Mouse (Mus musculus) heart, embryonic 12.5 days (tissue): ENCODE results near the gene Bcl11a. TPM values are rescaled to one million over a fixed set of nuclear protein-coding genes. Genes with fewer than 3 reads are reported as not detected.
A peak's percentile ranks its signal among the peaks of the same experiment; 100 is the strongest.

Source experiments
- ATAC-seq: fragments of 200-750 bp; cut with Nextera tagmentation; 2 replicates; pipeline ENCODE4 v1.8.0; 2017; ENCODE audit warnings: moderate TSS enrichment, moderate library complexity; ENCODE audit not compliant: insufficient number of reproducible peaks, low FRiP score
- H3K27ac ChIP-seq: fragments of 300-500 bp; sonication (generic); 2 replicates; pipeline ENCODE4 v1.5.1; 2016; ENCODE audit warnings: mild to moderate bottlenecking, moderate library complexity; ENCODE audit not compliant: poor library complexity, severe bottlenecking
- H3K27me3 ChIP-seq: fragments of 300-500 bp; sonication (generic); replicated peaks from 2 replicates; pipeline ENCODE4 v1.6.1; 2016; ENCODE audit warnings: mild to moderate bottlenecking, moderate library complexity
- H3K36me3 ChIP-seq: fragments of 300-500 bp; sonication (generic); 2 replicates; pipeline ENCODE4 v1.6.1; 2016; ENCODE audit warnings: mild to moderate bottlenecking, moderate library complexity
- H3K4me1 ChIP-seq: fragments of 300-500 bp; sonication (generic); replicated peaks from 2 replicates; pipeline ENCODE4 v1.6.1; 2016; ENCODE audit warnings: mild to moderate bottlenecking
- H3K4me2 ChIP-seq: fragments of 300-500 bp; sonication (generic); 2 replicates; pipeline ENCODE4 v1.6.1; 2016; ENCODE audit warnings: mild to moderate bottlenecking, moderate library complexity
- H3K4me3 ChIP-seq: fragments of 300-500 bp; sonication (generic); 2 replicates; pipeline ENCODE4 v1.5.1; 2016; ENCODE audit warnings: mild to moderate bottlenecking
- H3K9ac ChIP-seq: fragments of 300-500 bp; sonication (generic); 2 replicates; pipeline ENCODE4 v1.6.1; 2016; ENCODE audit warnings: mild to moderate bottlenecking, moderate library complexity
- H3K9me3 ChIP-seq: fragments of 300-500 bp; sonication (generic); replicated peaks from 2 replicates; pipeline ENCODE4 v1.6.1; 2016; ENCODE audit warnings: mild to moderate bottlenecking, moderate library complexity
- WGBS: fragments of 180-500 bp; shearing (Covaris S2); methylation state at CpG from one replicate; pipeline ENCODE4 v1.1.7; 2016; 5-methylcytosine and 5-hydroxymethylcytosine counted together
- polyA plus RNA-seq: library from polyadenylated mRNA; unstranded; fragments of >200 nt; fragmentation: Nextera tagmentation; extraction: Ambion mirVana; gene quantifications from 2 replicates; pipeline ENCODE4 v1.2.1, GENCODE M21; 2016

The Bcl11a gene
- polyA plus RNA-seq, 1 experiment from 2014 or later = 19.3 TPM

- Histone ChIP-seq H3K27ac (no peak overlapping the region), H3K9ac (no peak overlapping the region), H3K4me1 (no peaks in the 10 kb centered on the region), H3K4me2 (no peak overlapping the region), H3K4me3 (no peak overlapping the region), H3K27me3 (no peaks in the 10 kb centered on the region), H3K9me3 (no peaks in the 10 kb centered on the region), H3K36me3 (no peaks in the 10 kb centered on the region)
- ATAC-seq = no peak
- 82% methylated on average over 3 of the region's 3 CpGs for WGBS
Measured at GRCm38 (mm10) chr11:24190411-24190810, 112.6 kb downstream of the Bcl11a start.

- no peak for ATAC-seq
- Histone ChIP-seq H3K4me1 (peaks cover 8% of the 10 kb centered on the region), H3K4me2 (no peak overlapping the region), H3K27me3 (no peaks in the 10 kb centered on the region), H3K9me3 (no peaks in the 10 kb centered on the region), H3K27ac (no peak overlapping the region), H3K9ac (no peak overlapping the region), H3K36me3 (no peaks in the 10 kb centered on the region), H3K4me3 (no peak overlapping the region)
- 57% methylated on average over 4 of the region's 4 CpGs for WGBS
Measured at GRCm38 (mm10) chr11:24196460-24197190, 118.8 kb downstream of the Bcl11a start.

- 71% methylated on average over 1 of the region's 1 CpGs for WGBS
- H3K4me1 ChIP-seq = peaks cover 14% of the 10 kb centered on the region
- ATAC-seq = no peak
- H3K9me3 ChIP-seq = no peaks in the 10 kb centered on the region
- no peak overlapping the region for H3K27ac ChIP-seq
- no peaks in the 10 kb centered on the region for H3K36me3 ChIP-seq
- H3K27me3 ChIP-seq = no peaks in the 10 kb centered on the region
- H3K9ac ChIP-seq = no peak overlapping the region
- no peak overlapping the region for H3K4me3 ChIP-seq
- H3K4me2 ChIP-seq = no peak overlapping the region
Measured at GRCm38 (mm10) chr11:24197424-24197823, 119.6 kb downstream of the Bcl11a start.

- H3K4me3 ChIP-seq = no peak overlapping the region
- WGBS = 89% methylated on average over 3 of the region's 3 CpGs
- no peak for ATAC-seq
Measured at GRCm38 (mm10) chr11:24199560-24199959, 121.7 kb downstream of the Bcl11a start.

GRCm38 (mm10) chr11:24200310-24200709 is 122.5 kb downstream of the Bcl11a start:
- H3K4me1 ChIP-seq = peaks cover 35% of the 10 kb centered on the region
- whole genome bisulfite sequencing = 70% methylated on average over 5 of the region's 5 CpGs
- no peak overlapping the region for H3K27ac ChIP-seq

More at GRCm38 (mm10) chr11:24199560-24199959, 121.7 kb downstream of the Bcl11a start:
- no peak overlapping the region for H3K4me2 ChIP-seq
- no peaks in the 10 kb centered on the region for H3K27me3 ChIP-seq
- H3K9me3 ChIP-seq = no peaks in the 10 kb centered on the region
- no peaks in the 10 kb centered on the region for H3K36me3 ChIP-seq
- peaks cover 35% of the 10 kb centered on the region for H3K4me1 ChIP-seq
- H3K27ac ChIP-seq = no peak overlapping the region
- H3K9ac ChIP-seq = no peak overlapping the region

GRCm38 (mm10) chr11:24201223-24201622 is 123.4 kb downstream of the Bcl11a start:
- H3K4me1 ChIP-seq = peaks cover 34% of the 10 kb centered on the region
- H3K4me3 ChIP-seq = no peak overlapping the region
- H3K27me3 ChIP-seq = no peaks in the 10 kb centered on the region
- H3K9me3 ChIP-seq = no peaks in the 10 kb centered on the region
- no peak for ATAC-seq
- 85% methylated on average over 4 of the region's 4 CpGs for WGBS
- H3K9ac ChIP-seq = no peak overlapping the region
- no peak overlapping the region for H3K27ac ChIP-seq
- H3K36me3 ChIP-seq = no peaks in the 10 kb centered on the region
- H3K4me2 ChIP-seq = no peak overlapping the region

More at GRCm38 (mm10) chr11:24200310-24200709, 122.5 kb downstream of the Bcl11a start:
- Histone ChIP-seq H3K27me3 (no peaks in the 10 kb centered on the region), H3K4me3 (no peak overlapping the region), H3K36me3 (no peaks in the 10 kb centered on the region), H3K9me3 (no peaks in the 10 kb centered on the region), H3K4me2 (no peak overlapping the region), H3K9ac (no peak overlapping the region)
- ATAC-seq = no peak

- WGBS = 15% methylated on average over 7 of the region's 7 CpGs
- Histone ChIP-seq H3K4me3 (no peak overlapping the region), H3K27ac (peak overlapping the region; percentile 50), H3K4me2 (peak overlapping the region; percentile 29), H3K36me3 (no peaks in the 10 kb centered on the region), H3K27me3 (no peaks in the 10 kb centered on the region), H3K9ac (no peak overlapping the region), H3K9me3 (no peaks in the 10 kb centered on the region), H3K4me1 (peaks cover 31% of the 10 kb centered on the region)
- peak; percentile 58 for ATAC-seq
Measured at GRCm38 (mm10) chr11:24202641-24203361, 124.9 kb downstream of the Bcl11a start.

GRCm38 (mm10) chr11:24203489-24203888 is 125.6 kb downstream of the Bcl11a start:
- Histone ChIP-seq H3K36me3 (no peaks in the 10 kb centered on the region), H3K9me3 (no peaks in the 10 kb centered on the region), H3K27me3 (no peaks in the 10 kb centered on the region), H3K4me2 (no peak overlapping the region), H3K4me1 (peaks cover 33% of the 10 kb centered on the region), H3K9ac (no peak overlapping the region), H3K4me3 (no peak overlapping the region), H3K27ac (peak overlapping the region; percentile 50)
- 77% methylated on average over 1 of the region's 1 CpGs for WGBS
- no peak for ATAC-seq

- 0 out of 2 replicates have a peak, but pooled peaks have one; percentile 29 for ATAC-seq
- no peak overlapping the region for H3K4me2 ChIP-seq
- H3K27ac ChIP-seq = no peak overlapping the region
- no peak overlapping the region for H3K4me3 ChIP-seq
- H3K4me1 ChIP-seq = peaks cover 15% of the 10 kb centered on the region
- H3K36me3 ChIP-seq = no peaks in the 10 kb centered on the region
- no peak overlapping the region for H3K9ac ChIP-seq
- no peaks in the 10 kb centered on the region for H3K9me3 ChIP-seq
- no peaks in the 10 kb centered on the region for H3K27me3 ChIP-seq
- 33% methylated on average over 6 of the region's 6 CpGs for WGBS
Measured at GRCm38 (mm10) chr11:24208951-24209351, 131.1 kb downstream of the Bcl11a start.

GRCm38 (mm10) chr11:24214509-24215134 is 136.8 kb downstream of the Bcl11a start:
- peaks cover 3% of the 10 kb centered on the region for H3K4me1 ChIP-seq
- no peaks in the 10 kb centered on the region for H3K27me3 ChIP-seq
- ATAC-seq = no peak
- WGBS = 48% methylated on average over 3 of the region's 3 CpGs
- H3K9me3 ChIP-seq = no peaks in the 10 kb centered on the region
- H3K9ac ChIP-seq = no peak overlapping the region
- H3K27ac ChIP-seq = no peak overlapping the region
- H3K36me3 ChIP-seq = no peaks in the 10 kb centered on the region
- H3K4me3 ChIP-seq = no peak overlapping the region
- H3K4me2 ChIP-seq = no peak overlapping the region

- no peak for ATAC-seq
- no peaks in the 10 kb centered on the region for H3K36me3 ChIP-seq
- no peak overlapping the region for H3K27ac ChIP-seq
- H3K4me2 ChIP-seq = no peak overlapping the region
- H3K27me3 ChIP-seq = no peaks in the 10 kb centered on the region
- peaks cover 3% of the 10 kb centered on the region for H3K4me1 ChIP-seq
- WGBS = 77% methylated on average over 6 of the region's 6 CpGs
- no peak overlapping the region for H3K9ac ChIP-seq
- H3K9me3 ChIP-seq = no peaks in the 10 kb centered on the region
- no peak overlapping the region for H3K4me3 ChIP-seq
Measured at GRCm38 (mm10) chr11:24217741-24218333, 140.0 kb downstream of the Bcl11a start.
